In genomic region chr19:32753386-32753785, GRCm38 (mm10) we compare ENCODE assay signal across 18 mouse cellular contexts.
DNase-seq lines count a peak whose midpoint lies in the region; ATAC-seq lines count a peak whose summit lies in the region.
"Had no signal": no experiment of that assay in that cellular context is flagged by ENCODE, and none has a peak within 500 bp of the region (broad histone marks: within the 10 kb centered on the region; RNA-seq: fewer than 3 reads in every experiment).

No protein-coding gene starts in this region.

- peak; percentile 31 for DNase-seq in cerebellum, adult 11 months
- DNase-seq in cerebellum, adult 9-10 months, result peak; percentile 56
- peak; percentile 37 to 40 for DNase-seq in cerebellum, postnatal 14 days
- no peak for DNase-seq in lung, postnatal 10 days
- DNase-seq in urinary bladder, postnatal 36 days (ENCODE audit: low spot score in 2 of 2), result no peak
- DNase-seq: adrenal gland, adult 8-10 months; adrenal gland, postnatal 25 days; embryo, embryonic 11 days; gastrocnemius, postnatal 25 days; heart, adult 2 months; heart, postnatal 14 days; heart, postnatal 4 days; kidney, adult 2 months had no signal

- no peak for ATAC-seq in cerebellum, adult (ENCODE audit: insufficient number of reproducible peaks, low FRiP score, low TSS enrichment)
- ATAC-seq: activated CD4-positive, CD25-positive, alpha-beta regulatory T cell, adult 4 months; forebrain, embryonic 15.5 days; hindbrain, postnatal 0 days; intestine, postnatal 0 days had no signal

Comparison
In these comparisons a context has a peak if more than half of its experiments do, and no peak if none do; other contexts are left out.
1. DNase-seq: peak in cerebellum, adult 11 months (single experiment), cerebellum, adult 9-10 months (single experiment) and cerebellum, postnatal 14 days (2 of 2); none in lung, postnatal 10 days (single experiment) and urinary bladder, postnatal 36 days (0 of 2).